Mouse (Mus musculus) CH12.LX (cell line): Measurements from ENCODE around the gene Aunip. TPM values are rescaled to one million over a fixed set of nuclear protein-coding genes. Genes with fewer than 3 reads are reported as not detected.
A peak's percentile ranks its signal among the peaks of the same experiment; 100 is the strongest.

ENCODE experiments used
- DNase-seq: peaks from one replicate; pipeline ENCODE4 v3.0.0-alpha.2; 2013; ENCODE audit errors: extremely low read depth
- H3K27ac ChIP-seq: 2 replicates; pipeline ENCODE4 v1.5.1; 2012; ENCODE audit warnings: low read depth, mild to moderate bottlenecking, control low read depth, moderate library complexity; ENCODE audit not compliant: insufficient read depth
- H3K27me3 ChIP-seq: replicated peaks from 2 replicates; pipeline ENCODE3; 2012; ENCODE audit warnings: inconsistent platforms
- H3K36me3 ChIP-seq, 2 experiments: replicated peaks in 1 of 2; 2 replicates each; pipeline versions ENCODE3 to v1.6.1; 2012; ENCODE audit warnings: inconsistent platforms in 1 of 2, low read length in 1 of 2, mild to moderate bottlenecking in 1 of 2, mixed read lengths in 1 of 2, moderate library complexity in 1 of 2; ENCODE audit not compliant: control insufficient read depth in 1 of 2, insufficient read depth in 1 of 2
- H3K4me1 ChIP-seq, 2 experiments: 2 replicates each; pipeline ENCODE4 v1.6.1; 2012; ENCODE audit warnings: inconsistent platforms in 1 of 2, moderate library complexity in 1 of 2; ENCODE audit not compliant: insufficient read depth in 2 of 2, control insufficient read depth in 1 of 2
- H3K4me2 ChIP-seq: 2 replicates; pipeline ENCODE4 v1.6.1; 2012; ENCODE audit warnings: low read depth, mild to moderate bottlenecking, control low read depth; ENCODE audit not compliant: poor library complexity, insufficient read depth, severe bottlenecking
- H3K4me3 ChIP-seq, 3 experiments: fragments of 150-350 bp in 1 of 3; sonication (generic) in 1 of 3; replicated peaks in 1 of 3; 2 replicates each; pipeline versions ENCODE3 to v1.5.1; 2011 to 2012; ENCODE audit warnings: low read depth in 2 of 3, low read length in 2 of 3, mild to moderate bottlenecking in 2 of 3, moderate library complexity in 2 of 3, control low read depth in 1 of 3, improper control_type of control experiment in 1 of 3, inconsistent platforms in 1 of 3, mixed read lengths in 1 of 3; ENCODE audit not compliant: poor library complexity in 1 of 3
- H3K79me2 ChIP-seq: replicated peaks from 2 replicates; pipeline ENCODE4 v1.6.1; 2012; ENCODE audit warnings: mild to moderate bottlenecking, moderate library complexity; ENCODE audit not compliant: control insufficient read depth, poor library complexity, insufficient read depth, severe bottlenecking; ENCODE audit errors: extremely low read depth
- H3K9ac ChIP-seq: 2 replicates; pipeline ENCODE4 v1.6.1; 2012; ENCODE audit warnings: low read depth, mild to moderate bottlenecking, control low read depth, moderate library complexity; ENCODE audit not compliant: insufficient read depth
- H3K9me3 ChIP-seq: replicated peaks from 2 replicates; pipeline ENCODE3; 2012; ENCODE audit warnings: low read length, inconsistent platforms, mixed read lengths
- CHD2 ChIP-seq: IDR thresholded peaks from 2 replicates; pipeline ENCODE4 v1.6.1; 2011; ENCODE audit warnings: low read length, improper control_type of control experiment
- CTCF ChIP-seq, 2 experiments: IDR thresholded peaks in 1 of 2; conservative IDR thresholded peaks in 1 of 2; 2 replicates each; pipeline ENCODE4 v1.5.1; 2011 to 2012; ENCODE audit warnings: low read depth in 2 of 2, low read length in 2 of 2, improper control_type of control experiment in 1 of 2, inconsistent platforms in 1 of 2, mild to moderate bottlenecking in 1 of 2, moderate library complexity in 1 of 2
- E2F4 ChIP-seq: IDR thresholded peaks from 2 replicates; pipeline ENCODE4 v1.6.1; 2011; ENCODE audit warnings: low read depth, low read length, improper control_type of control experiment; ENCODE audit not compliant: insufficient replicate concordance
- EP300 ChIP-seq: IDR thresholded peaks from 2 replicates; pipeline ENCODE4 v1.6.1; 2011; ENCODE audit warnings: low read length, improper control_type of control experiment
- ETS1 ChIP-seq: conservative IDR thresholded peaks from 2 replicates; pipeline ENCODE4 v1.6.1; 2012; ENCODE audit warnings: low read depth, mild to moderate bottlenecking, inconsistent platforms, low read length, improper control_type of control experiment, moderate library complexity
- GABPA ChIP-seq: IDR thresholded peaks from 2 replicates; pipeline ENCODE4 v1.6.1; 2012; ENCODE audit warnings: low read depth, low read length, improper control_type of control experiment, inconsistent platforms; ENCODE audit not compliant: insufficient replicate concordance
- IRF4 ChIP-seq: IDR thresholded peaks from 2 replicates; pipeline ENCODE4 v1.6.1; 2014; ENCODE audit warnings: low read depth, mild to moderate bottlenecking, inconsistent platforms, low read length, improper control_type of control experiment
- JUND ChIP-seq: conservative IDR thresholded peaks from 2 replicates; pipeline ENCODE4 v1.6.1; 2011; ENCODE audit warnings: low read depth, low read length, improper control_type of control experiment
- MAX ChIP-seq: IDR thresholded peaks from 2 replicates; pipeline ENCODE4 v1.6.1; 2011; ENCODE audit warnings: low read length, improper control_type of control experiment
- MXI1 ChIP-seq: IDR thresholded peaks from 2 replicates; pipeline ENCODE4 v1.6.1; 2011; ENCODE audit warnings: mild to moderate bottlenecking, low read depth, low read length, improper control_type of control experiment
- NRF1 ChIP-seq: IDR thresholded peaks from 2 replicates; pipeline ENCODE4 v1.6.1; 2014; ENCODE audit warnings: low read depth, mild to moderate bottlenecking, inconsistent platforms, low read length, improper control_type of control experiment, moderate library complexity
- PAX5 ChIP-seq: IDR thresholded peaks from 2 replicates; pipeline ENCODE4 v1.6.1; 2012; ENCODE audit warnings: low read length, inconsistent platforms, mixed read lengths
- POLR2A ChIP-seq: IDR thresholded peaks from 2 replicates; pipeline ENCODE4 v1.6.1; 2011; ENCODE audit warnings: low read depth, mild to moderate bottlenecking, improper control_type of control experiment, low read length
- POLR2AphosphoS2 ChIP-seq: IDR thresholded peaks from 2 replicates; pipeline ENCODE4 v1.6.1; 2011; ENCODE audit warnings: low read depth, low read length, improper control_type of control experiment
- RCOR1 ChIP-seq: conservative IDR thresholded peaks from 2 replicates; pipeline ENCODE4 v1.6.1; 2012; ENCODE audit warnings: low read depth, mild to moderate bottlenecking, inconsistent platforms, low read length, improper control_type of control experiment
- TBP ChIP-seq: conservative IDR thresholded peaks from 2 replicates; pipeline ENCODE4 v1.6.1; 2011; ENCODE audit warnings: low read depth, low read length, improper control_type of control experiment
- USF2 ChIP-seq: conservative IDR thresholded peaks from 2 replicates; pipeline ENCODE4 v1.6.1; 2011; ENCODE audit warnings: low read depth, low read length, improper control_type of control experiment
- ZC3H11A ChIP-seq: IDR thresholded peaks from 2 replicates; pipeline ENCODE4 v1.6.1; 2012; ENCODE audit warnings: low read depth, mild to moderate bottlenecking, inconsistent platforms, low read length, improper control_type of control experiment
- ZNF384 ChIP-seq: IDR thresholded peaks from 2 replicates; pipeline ENCODE4 v1.6.1; 2012; ENCODE audit warnings: low read depth, low read length, improper control_type of control experiment, inconsistent platforms
- dilution Hi-C: fragments of 300-500 bp; cut with MboI; formaldehyde crosslinking; loops from 2 replicates; pipeline ENCODE4 v1.14.3; 2020; ENCODE audit warnings: low sequenced_read_pairs; ENCODE audit not compliant: extremely low pct_unique_long_range_greater_than_20kb, extremely low pct_ligation_motif_present
- in situ Hi-C: fragments of 300-500 bp; cut with MboI; formaldehyde crosslinking; loops from 3 replicates; pipeline ENCODE4 v1.14.3; 2019; ENCODE audit warnings: low sequenced_read_pairs, low pct_ligation_motif_present, low pct_unique_long_range_greater_than_20kb, mixed read lengths
- polyA plus RNA-seq: library from polyadenylated mRNA; unstranded; fragments of >175 nt; gene quantifications from 2 replicates; pipeline ENCODE4 v1.2.1, GENCODE M21; 2012; ENCODE audit warnings: low read depth; ENCODE audit not compliant: insufficient read length
- total RNA-seq, 2 experiments: library from RNA; depleted of rRNA; stranded (reverse); fragments of 300-350 nt in 1 of 2; fragments of >200 nt in 1 of 2; gene quantifications; 2 replicates each; pipeline ENCODE4 v1.2.3; 2012 to 2014

The Aunip gene
- total and polyA plus RNA-seq, 3 experiments, result 11.5 to 14.9 (median 11.7) TPM

DNA sequence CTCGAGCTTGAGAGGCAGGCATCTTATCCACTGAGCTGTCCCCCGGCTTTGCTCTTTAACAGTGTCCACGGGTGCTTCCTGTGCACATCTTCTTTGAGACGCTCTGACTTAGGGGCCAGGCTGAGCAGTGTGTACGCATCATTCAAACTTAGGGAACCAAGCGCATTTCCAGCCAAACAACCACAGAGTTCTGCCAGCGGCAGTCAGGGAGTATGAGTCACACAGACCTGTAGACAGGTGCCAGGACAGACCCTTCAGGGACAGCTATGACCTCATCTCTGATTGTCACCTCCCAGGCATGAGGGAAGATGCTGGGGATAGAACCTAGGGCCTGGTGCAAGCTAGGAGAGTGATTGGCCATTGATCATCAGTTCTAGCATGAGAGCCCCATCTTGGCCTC, 48.4 kb downstream of the Aunip start:
- TF ChIP-seq ZC3H11A (no peak), POLR2AphosphoS2 (no peak), RCOR1 (no peak), ZNF384 (no peak), POLR2A (no peak), NRF1 (no peak), TBP (no peak), ETS1 (no peak; the same call in 1 of the 2 replicates), EP300 (no peak), CTCF (conservative IDR thresholded peaks at IDR 0.05 in 1 of 2, IDR thresholded peaks at IDR 0.05 in 1 of 2; ENCODE audit: low read depth in 2 of 2, low read length in 2 of 2) (no peak), E2F4 (no peak), MXI1 (no peak), JUND (no peak), USF2 (no peak), IRF4 (no peak), MAX (no peak)
- Histone ChIP-seq H3K4me1 (peaks cover 0 to 46% of the 10 kb centered on the region in 2 experiments; a peak in 3 of 4 replicates), H3K27me3 (no peaks in the 10 kb centered on the region), H3K36me3 (no peaks in the 10 kb centered on the region), H3K4me2 (no peak overlapping the region), H3K79me2 (no peaks in the 10 kb centered on the region), H3K4me3 (no peak overlapping the region), H3K27ac (no peak overlapping the region), H3K9me3 (no peaks in the 10 kb centered on the region), H3K9ac (no peak overlapping the region)
- DNase-seq, result peak; percentile 34
- dilution Hi-C loops, result no loop called here
- in situ Hi-C loops, result no loop called here

DNA sequence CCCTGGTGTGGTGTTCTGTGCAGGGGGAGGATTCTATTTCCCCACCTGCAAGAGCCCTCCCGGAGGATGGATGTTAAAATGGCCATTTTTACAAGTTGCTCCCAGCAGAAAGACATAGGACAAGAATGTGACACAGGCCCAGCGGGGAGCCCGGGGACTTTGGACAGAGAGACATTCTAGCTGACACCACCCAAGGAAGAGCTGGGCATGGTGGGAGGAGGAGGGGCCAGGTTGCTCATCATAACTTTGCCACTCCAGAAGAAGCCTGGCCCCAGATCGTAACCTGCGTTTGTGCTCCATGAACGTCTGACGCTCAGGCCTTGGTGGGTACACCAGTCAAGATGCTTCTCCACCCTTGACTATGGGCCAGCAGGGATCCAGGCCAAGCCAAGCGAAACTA, 49.9 kb downstream of the Aunip start:
- H3K4me3 ChIP-seq, result no peak overlapping the region
- no peak for DNase-seq
- dilution Hi-C loops (no loop called here), in situ Hi-C loops (no loop called here)
- peaks cover 8% of the 10 kb centered on the region for H3K9me3 ChIP-seq
- H3K79me2 ChIP-seq, result no peaks in the 10 kb centered on the region
- H3K4me2 ChIP-seq, result no peak overlapping the region
- H3K36me3 ChIP-seq, result no peaks in the 10 kb centered on the region
- no peak overlapping the region for H3K9ac ChIP-seq
- H3K27ac ChIP-seq, result no peak overlapping the region
- no peaks in the 10 kb centered on the region for H3K27me3 ChIP-seq
- peaks cover 0 to 54% of the 10 kb centered on the region in 2 experiments; a peak in 3 of 4 replicates for H3K4me1 ChIP-seq
- TF ChIP-seq POLR2AphosphoS2 (no peak), PAX5 (no peak), CHD2 (no peak), USF2 (no peak), GABPA (no peak), MXI1 (no peak), ETS1 (no peak)
